Mouse (Mus musculus): ENCODE measurements around the gene Adamtsl1.

Adamtsl1 gene

GRCm38 (mm10) chr4:86329481-86329880 lies 815.5 kb downstream of the Adamtsl1 start:
- no peak for DNase-seq

GRCm38 (mm10) chr4:86335861-86336415 lies 822.0 kb downstream of the Adamtsl1 start:
- DNase-seq: no peak

GRCm38 (mm10) chr4:86337216-86337765 lies 823.3 kb downstream of the Adamtsl1 start:
- no peak for DNase-seq

GRCm38 (mm10) chr4:86349341-86349740 lies 835.4 kb downstream of the Adamtsl1 start:
- DNase-seq: no peak

GRCm38 (mm10) chr4:86352121-86352520 lies 838.1 kb downstream of the Adamtsl1 start:
- DNase-seq: no peak

GRCm38 (mm10) chr4:86353550-86353949 lies 839.6 kb downstream of the Adamtsl1 start:
- DNase-seq: no peak

GRCm38 (mm10) chr4:86359398-86359797 lies 845.4 kb downstream of the Adamtsl1 start:
- DNase-seq: no peak

GRCm38 (mm10) chr4:86369055-86369454 lies 855.1 kb downstream of the Adamtsl1 start:
- DNase-seq: no peak

- no peak for DNase-seq
Observed at GRCm38 (mm10) chr4:86373166-86373565, 859.2 kb downstream of the Adamtsl1 start.

GRCm38 (mm10) chr4:86383124-86383523 lies 869.2 kb downstream of the Adamtsl1 start:
- no peak for DNase-seq

GRCm38 (mm10) chr4:86385121-86385520 lies 871.1 kb downstream of the Adamtsl1 start:
- no peak for DNase-seq

GRCm38 (mm10) chr4:86388430-86388829 lies 874.5 kb downstream of the Adamtsl1 start:
- no peak for DNase-seq

- DNase-seq: no peak
Observed at GRCm38 (mm10) chr4:86391176-86391575, 877.2 kb downstream of the Adamtsl1 start.

- DNase-seq: no peak
Observed at GRCm38 (mm10) chr4:86395636-86396035, 881.7 kb downstream of the Adamtsl1 start.

GRCm38 (mm10) chr4:86396672-86397288 lies 882.8 kb downstream of the Adamtsl1 start:
- no peak for DNase-seq

- no peak for DNase-seq
Observed at GRCm38 (mm10) chr4:86397470-86397869, 883.5 kb downstream of the Adamtsl1 start.

- DNase-seq: no peak
Observed at GRCm38 (mm10) chr4:86401116-86401515, 887.1 kb downstream of the Adamtsl1 start.

GRCm38 (mm10) chr4:86406501-86407199 lies 892.7 kb downstream of the Adamtsl1 start:
- DNase-seq: no peak

GRCm38 (mm10) chr4:86407200-86407527 lies 893.2 kb downstream of the Adamtsl1 start:
- no peak for DNase-seq

- no peak for DNase-seq
Observed at GRCm38 (mm10) chr4:86408421-86408820, 894.4 kb downstream of the Adamtsl1 start.

GRCm38 (mm10) chr4:86410946-86411345 lies 897.0 kb downstream of the Adamtsl1 start:
- no peak for DNase-seq

GRCm38 (mm10) chr4:86413388-86413787 lies 899.4 kb downstream of the Adamtsl1 start:
- no peak for DNase-seq

GRCm38 (mm10) chr4:86416401-86417025 lies 902.5 kb downstream of the Adamtsl1 start:
- DNase-seq: no peak

- DNase-seq: no peak
Observed at GRCm38 (mm10) chr4:86422586-86422985, 908.6 kb downstream of the Adamtsl1 start.
